Mouse (Mus musculus) liver, embryonic 14 days (tissue): ENCODE results near the gene Gm17604. TPM values are rescaled to one million over a fixed set of nuclear protein-coding genes. Genes with fewer than 3 reads are reported as not detected.

Source experiments
- polyA plus RNA-seq: library from polyadenylated mRNA; depleted of rRNA; stranded (reverse); fragments of >200 nt; gene quantifications from 2 replicates; pipeline ENCODE4 v1.2.3, GENCODE M21; 2012; rRNA removed

The Gm17604 gene
- polyA plus RNA-seq = not detected in 2 replicates

DNA sequence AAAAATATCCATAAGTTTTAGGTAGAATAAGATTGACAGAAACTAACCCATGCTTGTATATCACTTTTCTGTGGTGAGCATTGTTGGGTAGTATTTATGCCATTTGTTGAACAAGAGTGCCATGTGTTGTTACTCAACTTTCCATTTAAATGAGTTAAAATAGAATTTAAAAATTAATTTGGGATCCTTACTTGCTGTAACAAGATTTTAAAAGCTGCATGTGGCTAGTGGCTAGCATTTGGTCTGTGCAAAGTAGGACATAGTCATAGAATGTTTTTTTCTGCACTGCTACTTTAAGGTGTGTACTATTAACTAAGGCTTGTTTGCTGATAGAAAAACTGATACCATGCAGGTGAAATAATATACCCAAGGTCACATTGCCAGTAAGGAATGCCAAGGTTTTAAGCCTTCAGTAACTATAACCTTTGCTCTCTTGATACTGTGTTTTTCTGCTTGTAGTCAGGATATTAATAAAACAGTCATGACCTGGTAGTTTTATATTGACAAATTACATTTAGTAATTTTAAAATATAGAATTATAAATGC, at the start of gene Gm17604:
Gene Gm17604, minus strand, starts transcription at position 51 of the 546 bp plus-strand sequence.

GRCm38 (mm10) chrX:164980193-164980775, 24.3 kb downstream of the Gm17604 start, which contains the start of the genes Mospd2 and Fancb:
TSS of gene Mospd2 (minus strand) at chrX:164980375.
TSS of gene Fancb (plus strand) at chrX:164980592.

Other genes starting within 250 kb of the Gm17604 start
- 6.3 and 6.9 TPM in 2 replicates for gene Mospd2, start 24.5 kb downstream of the Gm17604 start, polyA plus RNA-seq
- gene Fancb, start 24.2 kb downstream of the Gm17604 start, polyA plus RNA-seq = 3.5 and 4.0 TPM in 2 replicates